Mouse (Mus musculus) kidney, adult 10 weeks (tissue): Measurements from ENCODE around the gene Syne1. TPM values are rescaled to one million over a fixed set of nuclear protein-coding genes. Genes with fewer than 3 reads are reported as not detected.

Experiments
- polyA plus RNA-seq: library from polyadenylated mRNA; stranded (reverse); fragments of 350-450 nt; fragmentation: Illumina TruSeq; extraction: RNeasy Lipid Tissue Mini Kit (QIAGEN cat#74804); gene quantifications from one replicate; pipeline ENCODE4 v1.2.3, GENCODE M21; 2014; ENCODE audit warnings: low read depth, low replicate concordance

The Syne1 gene
- 10.0 TPM for polyA plus RNA-seq

GRCm38 (mm10) chr10:5551382-5551781 lies at the start of gene Syne1:
TSS of gene Syne1 (minus strand) at chr10:5551482.

GRCm38 (mm10) chr10:5593464-5593863 lies 42.2 kb upstream of the Syne1 start, which contains the start of gene Myct1:
TSS of gene Myct1 (plus strand) at chr10:5593775.

GRCm38 (mm10) chr10:5068676-5069265 lies 482.5 kb downstream of the Syne1 start, which contains the start of gene Gm10097:
TSS of gene Gm10097 (plus strand) at chr10:5069192.

Other genes with a start within 250 kb of the Syne1 start
- 12.7 TPM for gene Myct1, start 42.3 kb upstream of the Syne1 start, polyA plus RNA-seq
- gene Vip, start 87.7 kb upstream of the Syne1 start, polyA plus RNA-seq: not detected